Comparison of ENCODE assay signal across 9 mouse cellular contexts in genomic region chr2:73772945-73773344, GRCm38 (mm10). TPM values are rescaled to one million over a fixed set of nuclear protein-coding genes. Genes with fewer than 3 reads are reported as not detected.
DNase-seq lines count a peak whose midpoint lies in the region; ATAC-seq and TF ChIP-seq lines count a peak whose summit lies in the region.
"Had no signal": no experiment of that assay in that cellular context is flagged by ENCODE, and none has a peak within 500 bp of the region (broad histone marks: within the 10 kb centered on the region; RNA-seq: fewer than 3 reads in every experiment).

No protein-coding gene starts in this region.

- H3K36me3 ChIP-seq in E14TG2a.4 (ENCODE audit: insufficient read depth, low read length), result no peaks in the 10 kb centered on the region
- H3K36me3 ChIP-seq in embryonic facial prominence, embryonic 10.5 days (replicated peaks), result no peaks in the 10 kb centered on the region
- H3K36me3 ChIP-seq in hindbrain, embryonic 10.5 days, result 0 out of 2 replicates have a peak, but pooled peaks cover 4% of the 10 kb centered on the region
- no peaks in the 10 kb centered on the region for H3K36me3 ChIP-seq in midbrain, embryonic 13.5 days
- H3K36me3 ChIP-seq in kidney, embryonic 15.5 days, result no peaks in the 10 kb centered on the region

- peaks cover 86% of the 10 kb centered on the region for H3K4me1 ChIP-seq in E14TG2a.4 (replicated peaks; ENCODE audit: low read depth, low read length)
- H3K4me1 ChIP-seq in embryonic facial prominence, embryonic 10.5 days, result peaks cover 38% of the 10 kb centered on the region
- peaks cover 38% of the 10 kb centered on the region for H3K4me1 ChIP-seq in hindbrain, embryonic 10.5 days (replicated peaks)
- H3K4me1 ChIP-seq in midbrain, embryonic 13.5 days (replicated peaks), result peaks cover 46% of the 10 kb centered on the region
- H3K4me1 ChIP-seq in kidney, embryonic 15.5 days, result peaks cover 13% of the 10 kb centered on the region

- H3K27ac ChIP-seq in embryonic facial prominence, embryonic 10.5 days (replicated peaks), result no peak overlapping the region
- no peak overlapping the region for H3K27ac ChIP-seq in hindbrain, embryonic 10.5 days
- H3K27ac ChIP-seq in midbrain, embryonic 13.5 days, result no peak overlapping the region
- H3K27ac ChIP-seq in kidney, embryonic 15.5 days, result no peak overlapping the region

- no peak for DNase-seq in embryonic facial prominence, embryonic 10.5 days (ENCODE audit: low spot score)
- no peak for DNase-seq in hindbrain, embryonic 10.5 days (ENCODE audit: low spot score)
- DNase-seq in right cerebral cortex, adult 2 months (ENCODE audit: low spot score in 2 of 2), result no peak
- no peak for DNase-seq in layer of hippocampus, adult 11-12 months (ENCODE audit: low spot score)
- DNase-seq: cerebellum, postnatal 14 days; gastrocnemius, postnatal 25 days had no signal

- no peak for TF ChIP-seq CTCF in E14TG2a.4 (conservative IDR thresholded peaks at IDR 0.05; ENCODE audit: low read length)

- 0 out of 2 replicates have a peak overlapping the region, but pooled peaks have one; percentile 3 for H3K4me3 ChIP-seq in E14TG2a.4 (replicated peaks; ENCODE audit: low read length)
- peak overlapping the region; percentile 87 for H3K4me3 ChIP-seq in embryonic facial prominence, embryonic 10.5 days
- peak overlapping the region; percentile 86 for H3K4me3 ChIP-seq in hindbrain, embryonic 10.5 days
- peak overlapping the region; percentile 75 for H3K4me3 ChIP-seq in midbrain, embryonic 13.5 days (replicated peaks)
- no peak overlapping the region for H3K4me3 ChIP-seq in kidney, embryonic 15.5 days (replicated peaks)

- no peaks in the 10 kb centered on the region for H3K27me3 ChIP-seq in E14TG2a.4 (ENCODE audit: insufficient read depth, low read length)
- peaks cover 10% of the 10 kb centered on the region; the same call in 1 of the 2 replicates for H3K27me3 ChIP-seq in embryonic facial prominence, embryonic 10.5 days (replicated peaks; ENCODE audit: low read depth, poor library complexity, severe bottlenecking)
- H3K27me3 ChIP-seq in hindbrain, embryonic 10.5 days (ENCODE audit: insufficient read depth, poor library complexity, severe bottlenecking), result no peaks in the 10 kb centered on the region
- H3K27me3 ChIP-seq in midbrain, embryonic 13.5 days, result no peaks in the 10 kb centered on the region
- H3K27me3 ChIP-seq in kidney, embryonic 15.5 days, result peaks cover 19% of the 10 kb centered on the region

- ATAC-seq in midbrain, embryonic 13.5 days, result no peak
- ATAC-seq in kidney, embryonic 15.5 days (replicated peaks; ENCODE audit: low FRiP score), result no peak

- peaks cover 1% of the 10 kb centered on the region; the same call in 1 of the 2 replicates for H3K9me3 ChIP-seq in E14TG2a.4 (ENCODE audit: low read length)
- no peaks in the 10 kb centered on the region for H3K9me3 ChIP-seq in embryonic facial prominence, embryonic 10.5 days
- no peaks in the 10 kb centered on the region for H3K9me3 ChIP-seq in hindbrain, embryonic 10.5 days
- no peaks in the 10 kb centered on the region for H3K9me3 ChIP-seq in midbrain, embryonic 13.5 days
- H3K9me3 ChIP-seq in kidney, embryonic 15.5 days (replicated peaks), result no peaks in the 10 kb centered on the region

- 23% methylated on average over 1 of the region's 1 CpGs for WGBS in embryonic facial prominence, embryonic 10.5 days
- 25% methylated on average over 1 of the region's 1 CpGs for WGBS in hindbrain, embryonic 10.5 days
- WGBS in midbrain, embryonic 13.5 days, result 20% methylated on average over 1 of the region's 1 CpGs
- 29% methylated on average over 1 of the region's 1 CpGs for WGBS in kidney, embryonic 15.5 days

- H3K4me2 ChIP-seq in midbrain, embryonic 13.5 days (replicated peaks), result peak overlapping the region; percentile 60
- no peak overlapping the region for H3K4me2 ChIP-seq in kidney, embryonic 15.5 days

- H3K9ac ChIP-seq in midbrain, embryonic 13.5 days (replicated peaks), result peak overlapping the region; percentile 84
- H3K9ac ChIP-seq in kidney, embryonic 15.5 days, result no peak overlapping the region

RNA-seq across cellular contexts. Expression of gene Chn1, which starts 2.2 kb away (rescaled TPM):
- 38.2 and 40.0 TPM in 2 replicates for polyA plus RNA-seq in embryonic facial prominence, embryonic 10.5 days (2016; fragmentation: Nextera tagmentation; extraction: Ambion mirVana)
- 44.7 and 68.4 TPM in 2 replicates for polyA plus RNA-seq in hindbrain, embryonic 10.5 days (2016; fragmentation: Nextera tagmentation; extraction: Ambion mirVana)
- 105 and 109 TPM in 2 replicates for polyA plus RNA-seq in midbrain, embryonic 13.5 days (2015; fragmentation: Nextera tagmentation; extraction: Ambion mirVana)
- polyA plus RNA-seq in kidney, embryonic 15.5 days (2015; fragmentation: Nextera tagmentation; extraction: Ambion mirVana), result 15.1 and 19.0 TPM in 2 replicates
